Mouse (Mus musculus) testis, adult 2 months (tissue): ENCODE results near the gene Zfp580. TPM values are rescaled to one million over a fixed set of nuclear protein-coding genes. Genes with fewer than 3 reads are reported as not detected.
"Not testable (repeated sequence)": the region's sequence is repeated elsewhere in the genome, so short reads cannot be mapped to it uniquely, and the experiment has no call there.

Experiments used
- H3K27ac ChIP-seq: fragments of 200-500 bp; 2 replicates; pipeline ENCODE4 v1.5.1; 2012; ENCODE audit warnings: low read depth, low read length; ENCODE audit not compliant: control insufficient read depth, insufficient read depth
- H3K27me3 ChIP-seq: fragments of 200-500 bp; 2 replicates; pipeline ENCODE4 v1.6.1; 2012; ENCODE audit warnings: mild to moderate bottlenecking, low read length, moderate library complexity; ENCODE audit not compliant: control insufficient read depth, insufficient read depth
- H3K36me3 ChIP-seq: fragments of 200-500 bp; 2 replicates; pipeline ENCODE4 v1.6.1; 2012; ENCODE audit warnings: mild to moderate bottlenecking, low read length; ENCODE audit not compliant: control insufficient read depth, insufficient read depth
- H3K4me1 ChIP-seq: fragments of 200-500 bp; 2 replicates; pipeline ENCODE4 v1.6.1; 2012; ENCODE audit warnings: low read length; ENCODE audit not compliant: control insufficient read depth, insufficient read depth
- H3K4me3 ChIP-seq: fragments of 200-500 bp; 2 replicates; pipeline ENCODE4 v1.5.1; 2012; ENCODE audit warnings: low read depth, mild to moderate bottlenecking, low read length, moderate library complexity, mixed read lengths; ENCODE audit not compliant: control insufficient read depth
- CTCF ChIP-seq: fragments of 200-500 bp; IDR thresholded peaks from 2 replicates; pipeline ENCODE4 v1.5.1; 2012; ENCODE audit warnings: low read depth, mild to moderate bottlenecking, inconsistent platforms, low read length, moderate library complexity; ENCODE audit not compliant: control insufficient read depth, insufficient read depth, insufficient replicate concordance
- POLR2A ChIP-seq: fragments of 200-500 bp; IDR thresholded peaks from 2 replicates; pipeline ENCODE4 v1.6.1; 2012; ENCODE audit warnings: low read depth, mild to moderate bottlenecking, inconsistent platforms, low read length, moderate library complexity; ENCODE audit not compliant: control insufficient read depth
- polyA plus RNA-seq: library from polyadenylated mRNA; depleted of rRNA; stranded (reverse); fragments of >200 nt; gene quantifications from 2 replicates; pipeline ENCODE4 v1.2.3, GENCODE M21; 2012; rRNA removed

Gene Zfp580
- 9.4 and 11.1 TPM in 2 replicates for polyA plus RNA-seq

DNA sequence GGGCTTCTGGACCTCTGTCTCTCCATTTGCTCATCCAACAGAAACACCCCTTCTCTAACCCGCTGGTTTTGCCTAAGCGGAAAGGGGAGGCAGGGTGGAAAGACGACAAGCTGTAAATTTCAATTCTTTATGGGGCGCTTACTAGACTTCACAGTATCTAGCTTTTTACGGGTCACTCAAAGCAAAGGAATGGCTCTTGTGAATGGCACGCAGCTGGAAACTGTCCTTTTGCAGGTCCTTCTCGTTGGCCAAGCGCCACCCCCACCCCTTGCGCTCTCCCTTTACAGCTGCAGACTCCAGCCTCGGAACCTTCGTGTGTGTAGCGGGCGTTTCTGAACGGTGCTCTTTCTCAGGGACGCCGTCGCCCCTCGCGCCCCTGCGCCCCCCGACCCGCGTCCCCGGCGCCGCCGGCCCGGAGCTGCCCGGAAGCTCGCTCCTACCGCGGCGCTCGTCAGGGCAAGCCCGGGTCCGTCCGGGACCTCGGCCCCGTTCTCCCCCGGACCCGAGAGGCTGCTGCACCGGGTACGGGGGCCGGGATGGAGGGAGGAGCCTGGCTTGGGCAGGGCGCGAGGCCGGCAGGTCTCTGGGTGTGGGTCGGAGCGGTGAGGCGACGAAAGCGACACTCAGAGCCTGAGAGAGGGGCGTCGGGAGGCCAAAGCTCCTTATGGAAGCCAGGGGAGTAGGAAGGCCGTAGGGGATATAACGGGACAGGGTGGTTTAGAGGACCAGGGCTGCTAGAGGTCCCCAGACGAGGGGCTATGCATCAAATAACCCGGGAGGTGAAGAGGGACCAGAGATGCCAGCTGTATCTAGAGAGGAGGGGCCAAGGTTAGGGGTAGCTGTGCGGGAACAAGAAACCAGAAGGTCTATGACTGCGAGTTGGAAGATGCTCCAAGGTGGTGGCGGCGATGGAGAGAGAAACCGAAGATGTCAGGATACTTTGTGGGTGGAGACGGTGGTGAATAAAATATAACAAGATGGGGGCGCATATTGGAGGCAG, at the start of gene Zfp580:
TSS of gene Zfp580 (plus strand) at position 346 of the 1,000 bp plus-strand sequence.
- Histone ChIP-seq H3K27ac (peak within 1 kb of the TSS; percentile 76), H3K4me1 (peaks cover 32% of the 10 kb centered on the region), H3K27me3 (no peaks in the 10 kb centered on the region), H3K36me3 (no peaks in the 10 kb centered on the region), H3K4me3 (peak within 1 kb of the TSS; percentile 94)
- TF ChIP-seq POLR2A (peak; percentile 42; the same call in 1 of the 2 replicates), CTCF (no peak)

GRCm38 (mm10) chr7:5002876-5003275, 48.5 kb upstream of the Zfp580 start:
- not testable (repeated sequence) for H3K4me3 ChIP-seq, H3K4me1 ChIP-seq, H3K27ac ChIP-seq, H3K27me3 ChIP-seq, H3K36me3 ChIP-seq

- TF ChIP-seq POLR2A (no peak), CTCF (no peak)
- no peak overlapping the region for H3K27ac ChIP-seq
- H3K27me3 ChIP-seq, result no peaks in the 10 kb centered on the region
- H3K4me1 ChIP-seq, result no peaks in the 10 kb centered on the region; the same call in 1 of the 2 replicates
- no peak overlapping the region for H3K4me3 ChIP-seq
- no peaks in the 10 kb centered on the region for H3K36me3 ChIP-seq
Measured at GRCm38 (mm10) chr7:5008229-5008628, 43.1 kb upstream of the Zfp580 start.

DNA sequence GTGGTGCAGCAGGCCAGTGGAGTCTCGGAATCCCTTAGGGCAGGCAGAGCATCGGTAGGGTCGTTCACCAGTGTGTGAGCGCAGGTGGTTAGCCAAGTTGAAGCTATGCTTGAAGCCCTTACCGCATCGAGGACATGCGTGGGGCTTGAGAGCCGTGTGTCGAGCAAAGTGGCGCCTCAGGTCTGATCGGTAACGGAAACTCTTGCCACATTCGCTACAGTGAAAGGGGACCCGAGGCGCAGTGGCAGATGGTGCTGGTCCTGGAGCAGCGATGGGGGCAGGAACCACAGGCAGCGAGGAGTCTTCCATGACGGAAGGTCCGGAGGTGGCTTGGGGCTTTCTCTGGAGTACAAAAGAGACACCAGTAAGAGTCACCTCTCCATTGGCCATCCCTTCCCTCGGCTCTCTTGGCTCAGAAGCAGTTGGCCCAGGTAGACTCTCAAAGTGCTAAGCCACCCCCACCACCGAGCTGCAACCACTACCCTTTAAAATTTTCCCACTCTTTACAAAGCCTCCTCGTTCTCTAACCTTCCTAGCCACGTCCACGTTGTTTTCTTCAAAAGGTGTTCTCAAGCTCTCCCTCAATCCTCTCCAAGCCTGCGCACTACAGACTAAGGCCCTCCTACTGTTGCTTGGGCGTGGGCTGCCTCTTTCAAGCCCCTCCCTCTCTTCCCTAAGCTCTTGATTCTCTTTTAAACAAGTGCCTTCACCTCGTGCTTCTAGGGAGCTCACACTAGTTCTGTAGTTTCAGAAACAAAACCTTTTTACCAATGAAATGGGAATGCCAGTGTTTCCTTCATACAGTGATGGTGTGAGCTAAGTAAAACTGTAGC, 38.4 kb upstream of the Zfp580 start:
- Histone ChIP-seq H3K36me3 (no peaks in the 10 kb centered on the region), H3K4me1 (peaks cover 4% of the 10 kb centered on the region), H3K27ac (no peak overlapping the region), H3K27me3 (no peaks in the 10 kb centered on the region), H3K4me3 (no peak overlapping the region)
- TF ChIP-seq CTCF, result no peak
- TF ChIP-seq POLR2A, result no peak

GRCm38 (mm10) chr7:5014251-5015117, 36.9 kb upstream of the Zfp580 start, which contains the start of the genes Zfp524 and Fiz1:
Zfp524 (plus strand) TSS chr7:5014415.
Fiz1 (minus strand) TSS chr7:5014697.
- no peaks in the 10 kb centered on the region for H3K36me3 ChIP-seq
- H3K27ac ChIP-seq, result peak within 1 kb of the TSS; percentile 94
- peak within 1 kb of the TSS; percentile 92 for H3K4me3 ChIP-seq
- no peaks in the 10 kb centered on the region for H3K27me3 ChIP-seq
- H3K4me1 ChIP-seq, result peaks cover 4% of the 10 kb centered on the region
- TF ChIP-seq CTCF (no peak), POLR2A (peak; percentile 65)

GRCm38 (mm10) chr7:5015118-5016001, 36.0 kb upstream of the Zfp580 start, which contains the start of gene Gm44973:
Gm44973 (plus strand) TSS chr7:5015496.
- Histone ChIP-seq H3K27ac (peak within 1 kb of the TSS; percentile 94), H3K4me3 (peak within 1 kb of the TSS; percentile 92), H3K36me3 (no peaks in the 10 kb centered on the region), H3K4me1 (peaks cover 4% of the 10 kb centered on the region), H3K27me3 (no peaks in the 10 kb centered on the region)
- TF ChIP-seq CTCF, result no peak
- peak; percentile 33; the same call in 1 of the 2 replicates for TF ChIP-seq POLR2A
